Mouse (Mus musculus) Muller cell, postnatal 12 days (primary cell): ENCODE results near the gene Aym1.

Source experiments
- DNase-seq: peaks from one replicate; pipeline ENCODE4 v3.0.0-alpha.2; 2015; ENCODE audit errors: inconsistent ontology term

The Aym1 gene

GRCm38 (mm10) chr5:113402702-113403101 lies 45.6 kb downstream of the Aym1 start:
- no peak for DNase-seq

DNA sequence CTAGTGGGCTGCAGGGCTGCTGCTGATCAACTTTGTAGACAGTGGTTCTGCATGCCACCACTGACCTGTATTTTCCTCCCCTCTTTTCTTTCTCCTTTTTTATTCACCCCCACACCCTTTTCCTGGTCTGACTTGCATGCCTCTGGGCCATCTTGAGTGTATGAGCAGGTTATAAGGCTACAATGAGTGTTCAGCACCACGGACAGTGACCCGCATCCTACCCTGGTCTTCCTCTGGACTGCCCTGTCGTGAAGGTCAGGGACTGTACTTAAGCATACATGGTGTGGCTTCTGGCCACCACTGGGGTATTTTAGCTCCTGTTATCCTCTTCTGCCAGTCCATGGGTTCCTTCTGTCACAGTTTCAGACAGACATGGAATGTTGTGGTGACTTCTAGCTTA lies 50.3 kb downstream of the Aym1 start:
- DNase-seq: peak; percentile 25
